Mouse (Mus musculus) midbrain, embryonic 10.5 days (tissue): ENCODE measurements around the gene Mrps35. TPM values are rescaled to one million over a fixed set of nuclear protein-coding genes. Genes with fewer than 3 reads are reported as not detected.

Experiments
- DNase-seq: peaks from one replicate; pipeline ENCODE4 v3.0.0-alpha.2; 2017; ENCODE audit warnings: low spot score
- H3K27ac ChIP-seq: fragments of 300-500 bp; sonication (generic); replicated peaks from 2 replicates; pipeline ENCODE4 v1.5.1; 2016; ENCODE audit warnings: mild to moderate bottlenecking
- H3K27me3 ChIP-seq: fragments of 300-500 bp; sonication (generic); 2 replicates; pipeline ENCODE4 v1.6.1; 2016; ENCODE audit warnings: low read depth, mild to moderate bottlenecking; ENCODE audit not compliant: poor library complexity, severe bottlenecking
- H3K36me3 ChIP-seq: fragments of 300-500 bp; sonication (generic); 2 replicates; pipeline ENCODE4 v1.6.1; 2016; ENCODE audit warnings: mild to moderate bottlenecking, moderate library complexity
- H3K4me1 ChIP-seq: fragments of 300-500 bp; sonication (generic); 2 replicates; pipeline ENCODE4 v1.6.1; 2016
- H3K4me3 ChIP-seq: fragments of 300-500 bp; sonication (generic); 2 replicates; pipeline ENCODE4 v1.5.1; 2016; ENCODE audit warnings: mild to moderate bottlenecking, moderate library complexity
- H3K9me3 ChIP-seq: fragments of 300-500 bp; sonication (generic); replicated peaks from 2 replicates; pipeline ENCODE4 v1.6.1; 2016; ENCODE audit warnings: mild to moderate bottlenecking
- WGBS: fragments of 180-500 bp; shearing (Covaris S2); methylation state at CpG from one replicate; pipeline ENCODE4 v1.1.7; 2016; 5-methylcytosine and 5-hydroxymethylcytosine counted together
- polyA plus RNA-seq: library from polyadenylated mRNA; unstranded; fragments of >200 nt; fragmentation: Nextera tagmentation; extraction: Ambion mirVana; gene quantifications from 2 replicates; pipeline ENCODE4 v1.2.1, GENCODE M21; 2016

Mrps35 gene
- polyA plus RNA-seq, 1 experiment from 2014 or later: 109 TPM

GRCm38 (mm10) chr6:147011977-147012376, 30.6 kb upstream of the Mrps35 start:
- H3K9me3 ChIP-seq: no peaks in the 10 kb centered on the region
- no peak overlapping the region for H3K27ac ChIP-seq
- DNase-seq: no peak
- H3K4me3 ChIP-seq: no peak overlapping the region
- no peaks in the 10 kb centered on the region for H3K27me3 ChIP-seq
- WGBS: 88% methylated on average over 6 of the region's 6 CpGs
- peaks cover 3% of the 10 kb centered on the region; the same call in 1 of the 2 replicates for H3K36me3 ChIP-seq
- no peaks in the 10 kb centered on the region for H3K4me1 ChIP-seq

- WGBS: 95% methylated on average over 1 of the region's 1 CpGs
- H3K27me3 ChIP-seq: no peaks in the 10 kb centered on the region
- peaks cover 3% of the 10 kb centered on the region; the same call in 1 of the 2 replicates for H3K36me3 ChIP-seq
- no peak overlapping the region for H3K27ac ChIP-seq
- no peak for DNase-seq
- H3K4me1 ChIP-seq: no peaks in the 10 kb centered on the region
- no peak overlapping the region for H3K4me3 ChIP-seq
- H3K9me3 ChIP-seq: no peaks in the 10 kb centered on the region
Observed at GRCm38 (mm10) chr6:147013546-147013945, 29.0 kb upstream of the Mrps35 start.

GRCm38 (mm10) chr6:147017906-147018305, 24.7 kb upstream of the Mrps35 start:
- WGBS: 84% methylated on average over 4 of the region's 4 CpGs
- no peak for DNase-seq
- H3K36me3 ChIP-seq: peaks cover 15% of the 10 kb centered on the region
- H3K27me3 ChIP-seq: no peaks in the 10 kb centered on the region
- H3K4me3 ChIP-seq: no peak overlapping the region
- no peak overlapping the region for H3K27ac ChIP-seq
- no peaks in the 10 kb centered on the region for H3K9me3 ChIP-seq
- H3K4me1 ChIP-seq: no peaks in the 10 kb centered on the region

GRCm38 (mm10) chr6:147018364-147018763, 24.2 kb upstream of the Mrps35 start:
- H3K27ac ChIP-seq: no peak overlapping the region
- H3K36me3 ChIP-seq: peaks cover 15% of the 10 kb centered on the region
- no peak overlapping the region for H3K4me3 ChIP-seq
- no peak for DNase-seq
- H3K27me3 ChIP-seq: no peaks in the 10 kb centered on the region
- WGBS: 92% methylated on average over 5 of the region's 5 CpGs
- no peaks in the 10 kb centered on the region for H3K4me1 ChIP-seq
- no peaks in the 10 kb centered on the region for H3K9me3 ChIP-seq

GRCm38 (mm10) chr6:147021181-147021580, 21.4 kb upstream of the Mrps35 start:
- Histone ChIP-seq H3K27ac (no peak overlapping the region), H3K36me3 (peaks cover 12% of the 10 kb centered on the region; the same call in 1 of the 2 replicates)
- WGBS: 95% methylated on average over 5 of the region's 5 CpGs

GRCm38 (mm10) chr6:147022375-147023132, 20.0 kb upstream of the Mrps35 start:
- WGBS: 88% methylated on average over 16 of the region's 16 CpGs
- DNase-seq: no peak
- H3K36me3 ChIP-seq: peaks cover 12% of the 10 kb centered on the region; the same call in 1 of the 2 replicates

More at GRCm38 (mm10) chr6:147021181-147021580, 21.4 kb upstream of the Mrps35 start:
- H3K9me3 ChIP-seq: no peaks in the 10 kb centered on the region
- no peak for DNase-seq
- H3K4me3 ChIP-seq: no peak overlapping the region
- H3K4me1 ChIP-seq: no peaks in the 10 kb centered on the region
- no peaks in the 10 kb centered on the region for H3K27me3 ChIP-seq

GRCm38 (mm10) chr6:147023133-147023395, 19.5 kb upstream of the Mrps35 start:
- H3K4me1 ChIP-seq: no peaks in the 10 kb centered on the region
- no peak overlapping the region for H3K27ac ChIP-seq
- 98% methylated on average over 2 of the region's 2 CpGs for WGBS
- no peaks in the 10 kb centered on the region for H3K27me3 ChIP-seq
- DNase-seq: no peak
- no peaks in the 10 kb centered on the region for H3K9me3 ChIP-seq
- no peak overlapping the region for H3K4me3 ChIP-seq
- H3K36me3 ChIP-seq: peaks cover 14% of the 10 kb centered on the region; the same call in 1 of the 2 replicates

More at GRCm38 (mm10) chr6:147022375-147023132, 20.0 kb upstream of the Mrps35 start:
- Histone ChIP-seq H3K4me3 (no peak overlapping the region), H3K27ac (no peak overlapping the region), H3K4me1 (no peaks in the 10 kb centered on the region), H3K9me3 (no peaks in the 10 kb centered on the region), H3K27me3 (no peaks in the 10 kb centered on the region)

- no peak for DNase-seq
- Histone ChIP-seq H3K4me3 (no peak overlapping the region), H3K4me1 (no peaks in the 10 kb centered on the region), H3K36me3 (peaks cover 14% of the 10 kb centered on the region; the same call in 1 of the 2 replicates), H3K27me3 (no peaks in the 10 kb centered on the region), H3K27ac (no peak overlapping the region), H3K9me3 (no peaks in the 10 kb centered on the region)
Observed at GRCm38 (mm10) chr6:147023568-147023967, 19.0 kb upstream of the Mrps35 start.

GRCm38 (mm10) chr6:147024761-147025160, 17.8 kb upstream of the Mrps35 start:
- H3K27ac ChIP-seq: no peak overlapping the region
- no peak for DNase-seq
- H3K27me3 ChIP-seq: no peaks in the 10 kb centered on the region
- no peaks in the 10 kb centered on the region for H3K4me1 ChIP-seq
- peaks cover 13% of the 10 kb centered on the region for H3K36me3 ChIP-seq
- H3K9me3 ChIP-seq: no peaks in the 10 kb centered on the region
- no peak overlapping the region for H3K4me3 ChIP-seq
- 88% methylated on average over 3 of the region's 3 CpGs for WGBS

- Histone ChIP-seq H3K27me3 (no peaks in the 10 kb centered on the region), H3K4me3 (no peak overlapping the region), H3K27ac (no peak overlapping the region), H3K4me1 (no peaks in the 10 kb centered on the region), H3K36me3 (peaks cover 13% of the 10 kb centered on the region), H3K9me3 (no peaks in the 10 kb centered on the region)
- WGBS: 88% methylated on average over 2 of the region's 2 CpGs
- DNase-seq: no peak
Observed at GRCm38 (mm10) chr6:147028396-147028795, 14.2 kb upstream of the Mrps35 start.

- Histone ChIP-seq H3K4me3 (no peak overlapping the region), H3K9me3 (no peaks in the 10 kb centered on the region), H3K4me1 (no peaks in the 10 kb centered on the region), H3K27ac (no peak overlapping the region), H3K27me3 (no peaks in the 10 kb centered on the region), H3K36me3 (peaks cover 13% of the 10 kb centered on the region)
- no peak for DNase-seq
- 94% methylated on average over 9 of the region's 9 CpGs for WGBS
Observed at GRCm38 (mm10) chr6:147029591-147029990, 13.0 kb upstream of the Mrps35 start.

GRCm38 (mm10) chr6:147030096-147030885, 12.3 kb upstream of the Mrps35 start:
- WGBS: 92% methylated on average over 15 of the region's 15 CpGs
- Histone ChIP-seq H3K4me3 (no peak overlapping the region), H3K4me1 (no peaks in the 10 kb centered on the region), H3K36me3 (peaks cover 13% of the 10 kb centered on the region), H3K27ac (no peak overlapping the region), H3K9me3 (no peaks in the 10 kb centered on the region), H3K27me3 (no peaks in the 10 kb centered on the region)
- DNase-seq: no peak

- no peak for DNase-seq
- Histone ChIP-seq H3K27me3 (no peaks in the 10 kb centered on the region), H3K27ac (no peak within 1 kb of the TSS), H3K36me3 (peaks cover 13% of the 10 kb centered on the region), H3K9me3 (no peaks in the 10 kb centered on the region), H3K4me3 (no peak within 1 kb of the TSS), H3K4me1 (no peaks in the 10 kb centered on the region)
- 46% methylated on average over 13 of the region's 13 CpGs for WGBS
Observed at GRCm38 (mm10) chr6:147032303-147032925, 10.2 kb upstream of the Mrps35 start, which contains the start of gene Rep15. Rep15 (plus strand) TSS chr6:147032584.
